Mouse (Mus musculus): Measurements from ENCODE around the gene Gart.

The Gart gene

DNA sequence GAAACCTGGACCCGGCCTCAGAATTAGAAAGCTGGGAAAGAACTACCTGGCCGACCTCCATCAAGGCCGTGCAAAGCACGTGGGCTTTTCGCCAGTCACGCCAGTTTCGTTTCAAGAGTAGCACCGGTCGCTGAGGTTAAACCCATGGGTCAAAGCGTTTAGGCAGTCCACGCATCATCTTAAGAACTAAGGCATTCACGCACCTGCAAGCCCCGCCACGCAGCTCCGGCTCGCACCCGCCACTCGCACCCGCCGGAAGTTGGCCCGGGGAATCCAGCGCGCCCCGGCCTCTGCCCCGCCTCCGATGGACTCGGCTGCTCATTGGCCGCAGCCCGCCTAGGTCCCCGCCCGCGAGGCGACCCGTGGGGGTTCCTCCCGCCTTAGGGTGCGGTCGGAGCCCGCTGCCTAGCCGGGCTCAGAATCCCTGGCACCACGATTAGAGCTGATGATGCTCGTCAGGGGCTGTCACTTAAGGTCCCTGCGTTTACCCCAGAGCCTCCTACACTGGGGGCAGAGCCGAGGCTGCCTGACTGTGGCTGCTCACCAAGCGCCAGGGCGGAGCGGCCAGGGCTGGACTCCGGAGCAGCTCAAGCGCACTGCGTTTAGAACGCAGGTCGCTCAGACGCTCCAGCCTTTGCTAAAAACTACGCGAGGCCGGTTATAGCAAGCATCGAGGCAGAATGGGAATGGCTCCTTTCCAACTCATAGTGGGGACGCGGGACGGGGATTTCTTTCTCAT is at the start of gene Gart:
Gene Gart, minus strand, starts transcription at position 272 of the 739 bp plus-strand sequence.
- DNase-seq (ENCODE audit: low spot score in 2 of 2) = peak; percentile 90 to 91

DNA sequence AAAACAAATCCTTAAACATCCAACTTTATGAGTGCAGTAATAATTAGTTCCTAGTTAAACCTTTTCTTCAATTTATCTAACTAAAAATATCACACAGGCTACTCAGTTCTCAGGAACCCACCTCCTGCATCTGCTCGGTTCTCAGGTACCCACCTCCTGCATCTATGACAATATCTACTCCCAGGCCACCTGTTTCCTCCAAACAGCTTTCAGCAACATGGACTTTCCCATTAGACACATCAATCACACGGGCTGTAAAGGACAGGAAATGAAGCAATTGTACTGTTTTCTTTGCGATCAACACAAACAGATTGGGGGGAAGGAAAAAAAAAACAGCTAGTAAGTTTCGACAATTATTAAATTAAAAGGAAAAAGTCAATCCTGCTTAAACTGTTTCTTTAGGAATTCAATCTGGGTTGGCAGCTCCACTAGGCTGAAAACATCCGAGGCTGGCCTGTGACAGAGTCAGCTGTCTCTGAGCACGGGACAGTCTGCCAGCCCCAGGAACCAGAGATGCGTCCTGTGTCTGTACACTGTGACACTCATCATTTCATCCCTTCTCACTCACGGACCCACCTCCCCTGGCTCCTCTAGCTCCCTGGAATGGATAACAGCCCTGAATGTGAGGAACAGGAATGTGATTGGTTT is 48.5 kb upstream of the Gart start:
- no peak for DNase-seq (ENCODE audit: low spot score in 2 of 2)

DNA sequence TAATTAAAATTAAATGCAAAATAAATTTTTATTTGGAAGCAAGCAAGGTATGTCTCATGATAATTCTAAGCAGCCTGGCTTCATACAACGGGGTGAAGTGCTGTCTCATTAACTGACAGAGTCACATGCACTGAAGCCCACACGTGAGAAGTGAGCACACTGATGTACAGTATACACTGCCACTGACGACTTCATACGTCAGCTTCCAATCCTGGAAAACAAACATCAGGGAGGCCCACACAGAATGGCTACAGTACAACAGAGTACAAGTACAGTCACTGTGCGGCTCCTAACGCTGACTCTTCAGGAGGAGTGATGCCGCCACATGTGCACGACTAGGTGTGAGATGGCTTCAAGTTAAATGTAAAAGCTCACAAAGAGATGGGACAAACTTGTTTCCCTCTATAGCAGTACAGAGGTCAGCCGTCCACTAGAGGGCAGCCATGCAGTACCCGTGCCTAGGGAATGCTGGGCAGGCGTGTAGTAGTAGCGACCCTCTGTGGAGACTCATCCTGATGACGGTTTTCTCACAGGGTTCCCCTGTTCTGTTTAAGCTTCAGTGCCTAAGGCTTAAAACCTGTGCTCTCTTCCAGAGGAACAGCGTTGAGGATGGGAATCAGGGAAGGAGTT is 47.8 kb upstream of the Gart start:
- peak; percentile 59 to 77 for DNase-seq (ENCODE audit: low spot score in 2 of 2)

DNA sequence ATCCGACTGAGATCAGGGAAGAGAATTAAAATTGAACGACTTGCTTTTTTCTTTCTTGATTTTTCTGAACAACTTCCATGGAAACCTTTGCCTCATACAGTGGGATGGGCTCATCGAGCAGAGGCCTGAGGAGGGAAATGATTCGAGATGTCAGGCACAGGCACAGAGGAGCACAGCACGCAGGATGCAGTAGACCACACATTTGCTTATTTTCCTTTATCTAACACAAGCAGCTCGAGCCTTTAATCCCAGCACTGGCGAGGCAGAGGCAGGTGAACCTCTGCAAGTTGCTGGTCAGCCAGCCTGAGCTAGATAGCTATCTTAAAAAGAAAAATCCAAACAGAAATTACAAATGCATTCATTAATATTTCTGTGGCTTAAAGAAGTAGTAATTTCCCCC is 43.0 kb upstream of the Gart start:
- no peak for DNase-seq (ENCODE audit: low spot score in 2 of 2)

DNA sequence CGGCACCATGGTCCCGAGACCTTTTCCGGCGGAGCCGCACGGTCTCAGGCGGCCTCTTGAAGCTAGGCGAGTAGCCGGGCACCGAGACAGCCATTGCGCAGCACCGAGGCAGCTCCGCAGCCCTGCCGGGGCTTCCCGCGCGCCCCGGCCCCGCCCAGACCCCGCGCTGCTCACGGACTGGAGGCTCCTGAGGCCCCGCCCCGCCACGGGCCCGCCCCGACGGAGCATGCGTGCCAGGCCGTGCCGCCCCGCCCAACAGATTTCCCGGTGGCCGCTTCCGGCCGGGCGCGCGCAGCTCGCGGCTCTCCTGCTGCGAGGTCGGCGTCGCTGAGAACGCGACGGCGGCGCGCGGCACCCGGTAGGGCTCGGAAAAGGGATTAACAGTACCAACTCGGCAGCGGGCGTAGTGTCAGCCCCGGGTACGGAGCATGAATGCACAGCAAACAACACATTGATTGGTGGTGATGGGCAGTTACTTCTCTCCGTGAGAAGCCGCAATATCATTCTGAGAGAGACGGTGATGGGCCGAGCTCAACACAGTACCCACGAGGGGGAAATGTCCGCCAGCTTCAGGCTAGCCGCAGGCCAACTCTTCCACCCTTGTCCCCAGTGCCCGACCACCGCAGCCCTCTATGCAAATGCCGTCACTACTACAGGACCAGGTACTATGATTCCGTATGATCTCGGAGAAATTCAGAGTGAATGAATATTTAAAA is 42.0 kb upstream of the Gart start, which contains the start of gene Donson:
Gene Donson, minus strand, starts transcription at position 152 of the 716 bp plus-strand sequence.
- DNase-seq (ENCODE audit: low spot score in 2 of 2) = peak; percentile 93 to 96

DNA sequence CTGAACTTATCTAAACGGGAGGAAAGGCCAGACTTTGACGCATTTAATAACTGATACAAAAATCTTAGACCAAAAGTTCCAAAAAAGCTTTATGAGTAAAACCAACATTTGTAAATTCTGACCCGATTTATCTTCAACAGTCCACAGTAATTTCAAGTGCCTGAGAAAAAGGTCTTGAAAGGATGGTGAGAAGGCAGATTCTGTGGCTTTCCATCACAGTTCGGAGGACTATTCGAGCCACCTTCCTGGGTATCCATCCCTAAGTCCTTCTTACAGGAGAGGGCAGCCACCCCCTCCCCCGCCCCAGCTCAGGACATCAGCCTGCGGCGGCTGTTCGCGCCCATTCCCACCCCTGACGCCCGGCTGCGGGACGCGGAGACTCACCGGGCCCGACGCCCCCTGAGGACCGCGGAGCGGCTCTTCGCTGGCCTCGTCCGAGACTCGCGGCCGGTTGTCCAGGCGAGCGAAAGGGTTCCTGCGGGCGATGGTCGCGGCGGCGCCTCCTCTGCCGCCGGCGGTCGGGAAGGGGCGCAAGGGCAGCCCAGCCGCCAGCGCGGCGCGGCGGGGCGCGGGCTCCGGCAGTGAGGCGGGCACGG is 41.4 kb upstream of the Gart start:
- no peak for DNase-seq (ENCODE audit: low spot score in 2 of 2)

DNA sequence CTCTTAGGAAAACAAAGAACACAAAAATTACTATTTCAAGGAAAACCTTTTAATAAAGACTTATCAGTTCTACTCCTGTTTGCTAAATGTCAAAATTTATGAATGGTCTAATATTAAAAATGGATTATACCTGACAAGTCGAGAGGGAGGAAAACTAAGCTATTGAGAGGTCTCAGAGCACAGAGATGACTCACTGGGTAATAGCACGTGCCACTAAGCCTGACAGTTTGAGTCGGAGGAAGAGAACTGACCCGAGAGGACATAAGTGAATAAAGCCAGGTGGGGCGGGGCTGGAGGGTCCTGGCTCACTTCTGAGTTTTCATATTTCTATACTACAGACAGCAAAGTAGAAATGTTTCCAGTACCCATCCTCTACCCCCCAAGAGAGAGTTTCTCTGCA is 39.6 kb upstream of the Gart start:
- no peak for DNase-seq (ENCODE audit: low spot score in 2 of 2)

DNA sequence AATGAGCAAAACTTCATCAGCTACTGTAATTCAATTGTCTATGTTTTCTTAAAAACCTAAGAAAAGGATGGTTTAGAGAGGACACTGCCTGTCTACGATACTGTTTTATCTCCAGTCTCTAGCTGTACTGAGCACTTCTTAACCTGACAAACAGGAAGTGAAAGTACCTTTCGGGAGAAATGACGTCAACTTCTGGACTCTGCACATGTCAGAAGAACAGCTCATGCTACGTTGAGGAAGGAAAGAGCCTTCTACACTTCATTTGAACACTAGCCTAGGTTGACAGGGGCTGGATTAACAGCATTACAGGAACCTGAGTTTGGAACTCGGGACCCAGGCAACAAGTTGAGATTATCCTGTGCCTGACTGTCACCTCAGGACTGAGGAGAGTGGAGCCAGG is 38.8 kb upstream of the Gart start:
- no peak for DNase-seq (ENCODE audit: low spot score in 2 of 2)

DNA sequence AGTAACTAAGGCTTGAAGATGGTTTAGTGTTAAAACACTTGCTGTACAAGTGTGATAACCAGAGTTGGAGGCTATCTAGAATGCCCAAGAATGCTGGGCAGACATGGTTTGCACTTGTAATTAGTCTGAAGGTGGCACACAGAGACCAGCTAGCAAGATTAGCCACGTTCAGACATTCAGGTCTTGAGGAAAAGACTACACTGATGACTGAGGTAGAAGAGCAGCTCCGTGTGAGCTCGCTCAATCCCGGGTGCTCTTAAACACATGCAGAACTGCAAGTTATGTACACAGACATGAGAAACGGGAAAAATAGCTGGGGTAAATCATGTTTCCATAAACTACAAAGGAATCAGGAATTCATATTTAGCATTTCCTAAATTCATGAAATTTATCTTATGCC is 33.9 kb upstream of the Gart start:
- DNase-seq (ENCODE audit: low spot score in 2 of 2) = no peak

DNA sequence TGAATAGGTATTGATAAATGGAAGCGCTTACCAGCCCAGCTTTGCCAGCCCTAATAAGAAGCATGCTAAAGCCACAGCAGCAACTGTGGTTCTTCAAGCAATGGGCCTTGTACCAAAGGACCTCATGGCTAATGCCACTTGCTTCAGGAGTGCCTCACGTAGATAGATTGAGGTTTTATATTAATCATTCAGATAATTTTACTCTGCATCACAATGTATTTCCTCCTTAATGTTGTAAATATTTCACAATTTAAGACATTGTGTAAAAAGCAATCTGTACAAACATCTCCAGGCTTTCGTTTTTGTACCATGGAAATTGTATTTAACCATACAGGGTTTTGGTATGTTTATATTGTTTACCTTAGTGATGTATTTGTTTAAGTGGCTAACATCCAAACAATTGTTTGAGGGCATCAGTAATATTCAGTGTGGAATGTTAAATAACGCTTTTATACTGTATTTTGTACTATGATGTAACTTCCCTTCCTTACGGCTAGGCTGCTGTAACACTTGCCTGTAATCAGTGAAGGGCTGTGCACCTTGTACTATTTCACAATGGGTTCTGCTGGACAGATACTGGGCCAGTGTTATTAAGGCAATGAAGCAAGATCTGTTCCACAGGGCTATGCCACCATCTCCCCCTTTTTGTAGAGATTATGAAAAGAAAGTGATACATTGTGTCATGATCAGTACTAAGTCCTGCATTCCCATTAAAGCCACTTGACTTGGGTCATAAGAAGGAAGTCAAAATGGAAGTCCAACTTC is 31.6 kb upstream of the Gart start:
- no peak for DNase-seq (ENCODE audit: low spot score in 2 of 2)

DNA sequence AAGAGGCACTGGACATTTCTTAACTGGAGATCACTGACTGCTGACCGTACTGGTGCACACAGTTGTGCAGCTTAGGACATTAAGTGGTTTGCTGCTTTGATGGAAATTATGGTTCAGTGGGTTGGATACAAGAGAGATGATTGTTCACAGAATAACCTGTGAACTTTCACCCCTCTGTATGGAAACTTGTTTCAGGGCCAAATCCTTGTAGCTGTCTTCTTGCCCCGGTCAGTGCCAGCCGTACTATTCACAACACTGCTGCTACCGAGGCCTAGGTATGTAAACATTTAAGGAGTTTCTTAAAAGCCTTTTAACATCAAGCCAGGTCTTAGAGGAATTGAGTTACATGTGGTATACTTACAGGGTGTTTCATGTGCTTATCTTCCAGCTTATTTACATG is 27.7 kb upstream of the Gart start:
- DNase-seq (ENCODE audit: low spot score in 2 of 2) = no peak

DNA sequence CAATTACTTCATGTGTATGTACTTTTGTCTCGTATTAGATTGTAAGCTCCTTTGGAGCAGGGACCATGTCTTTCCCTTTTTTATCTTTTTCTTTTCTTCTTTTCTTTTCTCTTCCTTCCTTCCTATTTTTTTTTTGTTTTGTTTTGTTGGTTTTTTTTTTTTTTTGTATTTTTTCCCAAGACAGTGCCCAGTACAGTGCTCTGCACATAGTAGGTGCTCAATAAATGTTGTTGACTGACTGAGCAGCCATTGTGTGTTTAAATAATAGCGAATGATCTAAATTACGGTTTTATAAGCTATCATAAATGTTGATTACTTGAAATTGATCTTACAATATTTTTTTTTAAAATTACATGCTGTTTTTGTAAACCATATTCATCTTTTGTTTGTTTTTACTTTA is 17.0 kb upstream of the Gart start:
- no peak for DNase-seq (ENCODE audit: low spot score in 2 of 2)

DNA sequence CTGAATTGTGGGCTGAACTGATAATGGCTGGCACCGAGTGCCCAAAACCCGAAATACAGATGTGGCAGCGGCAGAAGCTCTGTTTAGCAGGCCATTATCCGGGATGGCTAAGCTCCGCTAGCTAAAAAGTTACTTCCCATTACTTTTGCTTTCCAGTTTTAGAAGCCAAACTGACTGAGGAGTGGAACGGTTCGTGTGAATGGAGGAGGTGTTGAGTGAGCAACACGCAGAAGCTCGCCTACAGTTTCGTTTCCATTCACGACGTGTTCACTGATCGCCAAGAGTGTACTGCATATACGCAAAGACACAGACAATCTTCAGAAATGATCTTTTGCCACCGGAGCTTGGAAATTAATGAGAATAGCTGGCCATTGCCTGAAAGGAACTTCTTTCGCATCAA is 15.6 kb upstream of the Gart start:
- DNase-seq (ENCODE audit: low spot score in 2 of 2) = no peak

DNA sequence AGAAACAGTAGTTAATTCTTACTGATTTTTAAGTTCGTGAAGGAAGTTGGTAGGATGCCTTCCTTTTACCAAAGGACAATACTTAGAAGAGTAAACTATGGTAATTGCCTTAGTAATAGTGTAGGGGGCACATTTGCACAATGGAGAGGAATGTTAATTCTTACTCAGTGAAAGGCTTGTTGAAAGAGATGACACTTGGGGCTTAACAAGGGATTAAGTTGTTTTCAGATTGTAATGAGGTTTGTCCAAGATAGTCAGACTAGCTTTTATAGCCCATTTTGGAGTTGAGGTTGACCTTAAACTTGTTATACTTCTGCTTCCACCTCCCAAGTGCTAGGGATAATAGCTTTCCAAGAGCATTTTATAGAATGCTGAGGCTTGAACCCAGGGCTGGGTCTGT is 14.6 kb upstream of the Gart start:
- DNase-seq (ENCODE audit: low spot score in 2 of 2) = no peak

DNA sequence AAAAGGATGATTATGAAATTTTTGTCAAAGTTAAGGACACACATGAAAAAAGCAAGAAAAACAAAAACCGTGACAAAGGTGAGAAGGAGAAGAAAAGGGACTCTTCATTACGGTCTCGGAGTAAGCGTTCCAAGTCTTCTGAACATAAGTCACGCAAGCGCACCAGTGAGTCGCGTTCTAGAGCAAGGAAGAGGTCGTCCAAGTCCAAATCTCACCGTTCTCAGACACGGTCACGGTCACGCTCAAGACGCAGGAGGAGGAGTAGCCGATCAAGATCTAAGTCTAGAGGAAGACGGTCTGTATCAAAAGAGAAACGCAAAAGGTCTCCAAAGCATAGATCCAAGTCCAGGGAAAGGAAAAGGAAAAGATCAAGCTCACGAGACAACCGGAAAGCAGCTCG is 13.0 kb upstream of the Gart start:
- no peak for DNase-seq (ENCODE audit: low spot score in 2 of 2)

DNA sequence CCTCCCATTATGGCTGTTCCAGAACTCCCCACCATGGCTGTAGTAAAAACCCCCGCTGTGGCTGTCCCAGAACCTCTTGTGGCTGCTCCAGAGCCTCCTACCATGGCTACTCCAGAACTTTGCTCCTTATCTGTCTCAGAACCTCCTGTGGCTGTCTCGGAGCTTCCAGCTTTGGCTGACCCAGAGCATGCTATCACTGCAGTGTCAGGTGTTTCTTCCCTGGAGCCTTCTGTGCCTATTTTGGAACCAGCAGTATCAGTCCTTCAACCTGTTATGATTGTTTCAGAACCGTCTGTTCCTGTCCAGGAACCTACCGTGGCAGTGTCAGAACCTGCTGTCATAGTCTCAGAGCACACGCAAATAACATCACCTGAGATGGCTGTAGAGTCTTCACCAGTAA is 11.7 kb upstream of the Gart start:
- DNase-seq (ENCODE audit: low spot score in 2 of 2) = no peak

DNA sequence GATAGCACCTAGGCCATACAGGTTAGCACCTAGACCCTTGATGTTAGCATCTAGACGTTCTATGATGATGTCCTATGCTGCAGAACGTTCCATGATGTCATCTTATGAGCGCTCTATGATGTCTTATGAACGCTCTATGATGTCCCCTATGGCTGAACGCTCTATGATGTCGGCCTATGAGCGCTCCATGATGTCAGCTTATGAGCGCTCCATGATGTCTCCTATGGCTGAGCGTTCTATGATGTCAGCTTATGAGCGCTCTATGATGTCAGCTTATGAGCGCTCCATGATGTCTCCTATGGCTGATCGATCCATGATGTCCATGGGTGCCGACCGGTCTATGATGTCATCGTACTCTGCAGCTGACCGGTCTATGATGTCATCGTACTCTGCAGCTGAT is 10.5 kb upstream of the Gart start:
- no peak for DNase-seq (ENCODE audit: low spot score in 2 of 2)

DNA sequence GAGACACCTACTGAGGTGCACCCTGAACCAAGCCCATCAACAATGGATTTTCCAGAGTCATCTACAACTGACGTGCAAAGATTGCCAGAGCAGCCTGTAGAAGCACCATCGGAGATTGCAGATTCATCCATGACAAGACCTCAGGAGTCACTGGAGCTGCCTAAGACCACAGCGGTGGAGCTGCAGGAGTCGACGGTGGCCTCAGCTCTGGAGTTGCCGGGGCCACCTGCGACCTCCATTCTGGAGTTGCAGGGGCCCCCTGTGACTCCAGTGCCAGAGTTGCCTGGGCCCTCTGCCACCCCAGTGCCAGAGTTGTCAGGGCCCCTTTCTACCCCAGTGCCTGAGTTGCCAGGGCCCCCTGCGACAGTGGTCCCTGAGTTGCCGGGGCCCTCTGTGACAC is 8.5 kb upstream of the Gart start:
- no peak for DNase-seq (ENCODE audit: low spot score in 2 of 2)

DNA sequence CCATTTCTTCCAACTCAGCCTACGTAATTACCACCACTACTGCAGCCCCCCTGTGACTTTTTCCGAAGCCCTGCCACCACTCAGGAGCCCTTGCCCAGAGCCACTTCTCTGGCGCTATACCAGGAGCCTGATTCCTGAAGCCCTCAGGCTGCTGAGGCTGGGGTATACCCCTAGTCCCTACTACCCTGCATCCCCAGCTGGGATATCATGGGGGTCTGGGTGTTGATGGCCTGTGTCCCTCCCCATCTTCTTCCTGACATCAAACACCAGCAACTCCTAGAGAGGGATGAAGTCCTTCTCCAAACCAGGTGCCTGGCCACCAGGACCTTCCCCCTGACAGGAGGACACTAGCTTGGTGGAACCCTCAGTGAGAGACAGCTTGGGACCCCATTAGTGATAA is 5.4 kb upstream of the Gart start:
- DNase-seq (ENCODE audit: low spot score in 2 of 2) = no peak

DNA sequence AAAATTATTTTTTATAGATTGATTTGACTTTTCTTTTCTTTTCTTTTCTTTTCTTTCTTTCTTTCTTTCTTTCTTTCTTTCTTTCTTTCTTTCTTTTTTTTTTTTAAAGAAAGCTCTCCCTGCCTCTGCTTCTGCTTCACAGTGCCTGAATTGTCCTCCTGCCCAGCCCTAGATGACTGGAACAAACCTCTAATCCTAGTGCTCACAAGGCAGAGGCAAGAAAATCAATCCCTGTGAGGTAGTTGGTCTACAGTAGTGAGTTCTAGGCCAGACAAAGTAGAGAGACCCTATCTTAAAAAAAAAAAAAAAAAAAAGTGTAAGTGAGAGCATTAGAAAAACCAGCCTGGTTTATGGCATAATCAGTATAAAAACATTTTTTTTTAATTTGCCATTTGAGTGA is 3.0 kb upstream of the Gart start:
- DNase-seq (ENCODE audit: low spot score in 2 of 2) = no peak

DNA sequence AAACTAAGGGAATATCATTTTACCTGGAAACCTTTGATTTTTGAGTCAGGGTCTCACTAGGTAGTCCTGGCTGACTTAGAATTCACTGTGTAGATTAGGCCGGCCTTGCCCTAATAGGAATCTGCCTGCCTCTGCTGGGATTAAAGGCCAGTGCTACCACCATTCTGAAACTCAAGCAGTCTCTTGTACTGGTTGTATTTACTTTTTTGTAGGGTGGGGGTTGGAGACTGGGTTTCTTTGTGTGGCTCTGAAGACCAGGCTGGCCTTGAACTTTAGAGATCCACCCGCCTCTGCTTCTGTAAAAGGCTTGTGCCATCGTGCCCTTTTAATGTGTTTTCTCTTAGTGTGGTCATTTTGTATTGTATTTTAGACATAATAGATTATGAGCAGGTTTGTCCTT is 2.5 kb upstream of the Gart start:
- DNase-seq (ENCODE audit: low spot score in 2 of 2) = no peak

DNA sequence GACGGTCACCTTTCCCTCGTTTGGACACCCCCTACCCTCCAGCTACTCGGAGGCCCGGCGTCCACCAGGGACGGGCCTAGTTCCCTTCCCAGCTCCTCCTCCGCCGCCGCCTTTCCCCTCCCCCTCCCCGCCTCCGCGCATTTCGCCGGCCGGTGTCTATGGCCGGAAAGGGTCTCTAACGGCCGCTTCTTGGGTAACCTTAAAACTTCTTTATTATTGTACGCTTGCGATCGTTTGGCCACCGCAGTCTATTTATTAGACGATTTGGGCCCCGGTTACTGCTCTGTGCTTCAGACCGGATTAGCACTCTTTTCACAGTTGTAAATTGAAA is 1.4 kb upstream of the Gart start:
- DNase-seq (ENCODE audit: low spot score in 2 of 2) = peak; percentile 62 to 79
